Mouse (Mus musculus): ENCODE measurements around the gene Nsfl1c. TPM values are rescaled to one million over a fixed set of nuclear protein-coding genes. Genes with fewer than 3 reads are reported as not detected.
"Not testable (repeated sequence)": the region's sequence is repeated elsewhere in the genome, so short reads cannot be mapped to it uniquely, and the experiment has no call there.

The Nsfl1c gene
- polyA plus RNA-seq (2016; fragmentation: Nextera tagmentation; extraction: Ambion mirVana) = 159 and 160 TPM in 2 replicates

GRCm38 (mm10) chr2:151494035-151494803 lies at the start of gene Nsfl1c:
Gene Nsfl1c, plus strand, starts transcription at chr2:151494182.
- WGBS = under 1% methylated on average over 73 of the region's 73 CpGs
- Histone ChIP-seq H3K4me1 (replicated peaks) (peaks cover 8% of the 10 kb centered on the region), H3K9ac (peak within 1 kb of the TSS; percentile 91), H3K36me3 (peaks cover 24% of the 10 kb centered on the region), H3K27me3 (replicated peaks) (0 out of 2 replicates have a peak, but pooled peaks cover 8% of the 10 kb centered on the region), H3K9me3 (replicated peaks) (no peaks in the 10 kb centered on the region), H3K4me2 (peak within 1 kb of the TSS; percentile 88), H3K4me3 (peak within 1 kb of the TSS; percentile 77), H3K27ac (ENCODE audit: poor library complexity, severe bottlenecking) (peak within 1 kb of the TSS; percentile 39)
- ATAC-seq (ENCODE audit: insufficient number of reproducible peaks, low FRiP score) = peak; percentile 99

DNA sequence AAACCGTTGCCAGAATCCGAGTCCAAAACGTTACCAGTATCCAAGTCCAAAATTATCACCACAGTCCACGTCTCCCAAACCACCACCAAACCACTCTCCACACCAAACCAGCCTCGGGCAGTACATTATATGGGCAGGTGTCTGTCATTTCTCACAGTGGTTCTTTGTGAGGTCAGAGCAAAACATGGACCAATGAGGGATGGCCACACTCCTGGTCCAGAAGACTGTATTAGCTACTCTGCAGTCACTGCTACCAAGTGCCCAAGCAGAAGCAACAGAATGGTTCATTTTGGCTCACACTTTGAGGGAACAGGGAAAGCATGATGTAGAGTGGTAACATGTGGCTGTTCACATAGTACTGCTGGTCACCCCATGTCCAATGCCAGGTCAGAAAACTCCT lies 17.9 kb upstream of the Nsfl1c start, which contains the start of gene 4921509C19Rik:
Gene 4921509C19Rik, minus strand, starts transcription at position 101 of the 400 bp plus-strand sequence.
- H3K4me3 ChIP-seq; H3K36me3 ChIP-seq; H3K4me1 ChIP-seq (replicated peaks); H3K9ac ChIP-seq; H3K4me2 ChIP-seq; H3K27ac ChIP-seq (ENCODE audit: poor library complexity, severe bottlenecking); H3K27me3 ChIP-seq (replicated peaks); ATAC-seq (ENCODE audit: insufficient number of reproducible peaks, low FRiP score); H3K9me3 ChIP-seq (replicated peaks): not testable (repeated sequence)
- WGBS = 70% methylated on average over 5 of the region's 5 CpGs

DNA sequence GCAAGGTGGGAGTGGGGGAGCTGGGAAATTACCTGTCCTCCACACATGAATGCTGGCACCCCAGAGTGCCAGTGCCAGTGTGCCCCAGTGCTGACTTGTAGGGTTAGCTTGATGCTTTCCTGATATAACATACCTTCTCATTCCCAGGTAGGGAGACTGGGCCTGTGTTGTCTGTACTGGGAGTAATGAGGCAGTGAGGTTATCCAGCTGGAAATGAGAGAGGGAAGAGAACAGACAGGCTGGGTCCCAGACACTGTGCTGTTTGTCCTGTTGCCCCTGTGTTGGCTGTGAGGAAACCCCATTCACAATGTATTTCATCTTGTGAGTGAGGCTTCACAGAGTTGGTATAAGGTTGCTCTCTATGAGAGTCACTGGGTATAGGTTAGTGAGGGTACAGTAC lies 7.5 kb upstream of the Nsfl1c start:
- Histone ChIP-seq H3K4me2 (no peak overlapping the region), H3K4me3 (no peak overlapping the region), H3K9ac (no peak overlapping the region), H3K36me3 (no peaks in the 10 kb centered on the region), H3K9me3 (replicated peaks) (no peaks in the 10 kb centered on the region), H3K4me1 (replicated peaks) (no peaks in the 10 kb centered on the region), H3K27ac (ENCODE audit: poor library complexity, severe bottlenecking) (no peak overlapping the region), H3K27me3 (replicated peaks) (0 out of 2 replicates have a peak, but pooled peaks cover 11% of the 10 kb centered on the region)
- ATAC-seq (ENCODE audit: insufficient number of reproducible peaks, low FRiP score) = no peak

GRCm38 (mm10) chr2:151498358-151498757 lies 4.4 kb downstream of the Nsfl1c start:
- WGBS = 68% methylated on average over 3 of the region's 3 CpGs
- peaks cover 54% of the 10 kb centered on the region for H3K36me3 ChIP-seq
- ATAC-seq (ENCODE audit: insufficient number of reproducible peaks, low FRiP score) = no peak
- H3K27me3 ChIP-seq (replicated peaks) = no peaks in the 10 kb centered on the region
- H3K4me1 ChIP-seq (replicated peaks) = peaks cover 8% of the 10 kb centered on the region
- H3K27ac ChIP-seq (ENCODE audit: poor library complexity, severe bottlenecking) = no peak overlapping the region
- H3K9me3 ChIP-seq (replicated peaks) = no peaks in the 10 kb centered on the region
- H3K9ac ChIP-seq = no peak overlapping the region
- no peak overlapping the region for H3K4me3 ChIP-seq
- no peak overlapping the region for H3K4me2 ChIP-seq

GRCm38 (mm10) chr2:151500442-151501007 lies 6.5 kb downstream of the Nsfl1c start:
- Histone ChIP-seq H3K27ac (ENCODE audit: poor library complexity, severe bottlenecking) (no peak overlapping the region), H3K9me3 (replicated peaks) (no peaks in the 10 kb centered on the region), H3K36me3 (peaks cover 73% of the 10 kb centered on the region), H3K4me1 (replicated peaks) (no peaks in the 10 kb centered on the region; the same call in 1 of the 2 replicates), H3K27me3 (replicated peaks) (no peaks in the 10 kb centered on the region), H3K4me3 (no peak overlapping the region), H3K4me2 (no peak overlapping the region), H3K9ac (no peak overlapping the region)
- WGBS = 84% methylated on average over 6 of the region's 6 CpGs
- ATAC-seq (ENCODE audit: insufficient number of reproducible peaks, low FRiP score) = no peak

GRCm38 (mm10) chr2:151504226-151504625 lies 10.2 kb downstream of the Nsfl1c start:
- Histone ChIP-seq H3K36me3 (peaks cover 83% of the 10 kb centered on the region), H3K27me3 (replicated peaks) (no peaks in the 10 kb centered on the region), H3K9me3 (replicated peaks) (no peaks in the 10 kb centered on the region), H3K4me2 (no peak overlapping the region), H3K4me3 (no peak overlapping the region), H3K27ac (ENCODE audit: poor library complexity, severe bottlenecking) (no peak overlapping the region), H3K9ac (no peak overlapping the region), H3K4me1 (replicated peaks) (no peaks in the 10 kb centered on the region)
- WGBS = 90% methylated on average over 4 of the region's 4 CpGs
- no peak for ATAC-seq (ENCODE audit: insufficient number of reproducible peaks, low FRiP score)

GRCm38 (mm10) chr2:151512199-151512598 lies 18.2 kb downstream of the Nsfl1c start:
- no peak overlapping the region for H3K4me2 ChIP-seq
- peaks cover 93% of the 10 kb centered on the region for H3K36me3 ChIP-seq
- no peak overlapping the region for H3K4me3 ChIP-seq
- no peak overlapping the region for H3K27ac ChIP-seq (ENCODE audit: poor library complexity, severe bottlenecking)
- 0 out of 2 replicates have a peak, but pooled peaks cover 4% of the 10 kb centered on the region for H3K4me1 ChIP-seq (replicated peaks)
- H3K9ac ChIP-seq = no peak overlapping the region
- H3K27me3 ChIP-seq (replicated peaks) = no peaks in the 10 kb centered on the region
- no peaks in the 10 kb centered on the region for H3K9me3 ChIP-seq (replicated peaks)
- ATAC-seq (ENCODE audit: insufficient number of reproducible peaks, low FRiP score) = no peak

GRCm38 (mm10) chr2:151513525-151514285 lies 19.7 kb downstream of the Nsfl1c start:
- ATAC-seq (ENCODE audit: insufficient number of reproducible peaks, low FRiP score) = no peak
- Histone ChIP-seq H3K27me3 (replicated peaks) (no peaks in the 10 kb centered on the region), H3K27ac (ENCODE audit: poor library complexity, severe bottlenecking) (no peak overlapping the region), H3K9ac (no peak overlapping the region), H3K4me1 (replicated peaks) (0 out of 2 replicates have a peak, but pooled peaks cover 4% of the 10 kb centered on the region), H3K9me3 (replicated peaks) (no peaks in the 10 kb centered on the region), H3K36me3 (peaks cover 80% of the 10 kb centered on the region), H3K4me3 (no peak overlapping the region), H3K4me2 (no peak overlapping the region)
- WGBS = 69% methylated on average over 3 of the region's 3 CpGs

GRCm38 (mm10) chr2:151519000-151519399 lies 25.0 kb downstream of the Nsfl1c start:
- peaks cover 2% of the 10 kb centered on the region; the same call in 1 of the 2 replicates for H3K4me1 ChIP-seq (replicated peaks)
- H3K9ac ChIP-seq = no peak overlapping the region
- no peaks in the 10 kb centered on the region for H3K9me3 ChIP-seq (replicated peaks)
- ATAC-seq (ENCODE audit: insufficient number of reproducible peaks, low FRiP score) = no peak
- WGBS = 86% methylated on average over 2 of the region's 2 CpGs
- no peak overlapping the region for H3K4me2 ChIP-seq
- H3K36me3 ChIP-seq = peaks cover 44% of the 10 kb centered on the region
- H3K27me3 ChIP-seq (replicated peaks) = no peaks in the 10 kb centered on the region
- no peak overlapping the region for H3K4me3 ChIP-seq
- no peak overlapping the region for H3K27ac ChIP-seq (ENCODE audit: poor library complexity, severe bottlenecking)

- no peak overlapping the region for H3K4me3 ChIP-seq
- WGBS = 11% methylated on average over 4 of the region's 4 CpGs
- peaks cover 14% of the 10 kb centered on the region for H3K36me3 ChIP-seq
- peaks cover 26% of the 10 kb centered on the region for H3K4me1 ChIP-seq (replicated peaks)
- peak; percentile 58 for ATAC-seq (ENCODE audit: insufficient number of reproducible peaks, low FRiP score)
- no peaks in the 10 kb centered on the region for H3K27me3 ChIP-seq (replicated peaks)
- no peak overlapping the region for H3K9ac ChIP-seq
- no peaks in the 10 kb centered on the region for H3K9me3 ChIP-seq (replicated peaks)
- H3K4me2 ChIP-seq = no peak overlapping the region
- H3K27ac ChIP-seq (ENCODE audit: poor library complexity, severe bottlenecking) = no peak overlapping the region
These were observed 30.5 kb downstream of the Nsfl1c start for GRCm38 (mm10) chr2:151524324-151525041.

Data from heart, embryonic 12.5 days (tissue).